Mouse (Mus musculus) thymus, adult 2 months (tissue): ENCODE measurements around the gene Rere.

Source experiments
- CTCF ChIP-seq: fragments of 200-500 bp; IDR thresholded peaks from 2 replicates; pipeline ENCODE4 v1.5.1; 2012; ENCODE audit warnings: mild to moderate bottlenecking, control low read depth, low read length, moderate library complexity, borderline replicate concordance; ENCODE audit not compliant: control insufficient read depth, poor library complexity, insufficient read depth; ENCODE audit errors: extremely low read depth
- POLR2A ChIP-seq: fragments of 200-500 bp; IDR thresholded peaks from 2 replicates; pipeline ENCODE4 v1.6.1; 2012; ENCODE audit warnings: mild to moderate bottlenecking, low read length, control low read depth, moderate library complexity; ENCODE audit not compliant: control insufficient read depth, poor library complexity, insufficient read depth; ENCODE audit errors: extremely low read depth

GRCm38 (mm10) chr4:150587597-150588299 is 306.3 kb downstream of the Rere start:
- TF ChIP-seq POLR2A (no peak), CTCF (no peak)
